In the genomic region with DNA sequence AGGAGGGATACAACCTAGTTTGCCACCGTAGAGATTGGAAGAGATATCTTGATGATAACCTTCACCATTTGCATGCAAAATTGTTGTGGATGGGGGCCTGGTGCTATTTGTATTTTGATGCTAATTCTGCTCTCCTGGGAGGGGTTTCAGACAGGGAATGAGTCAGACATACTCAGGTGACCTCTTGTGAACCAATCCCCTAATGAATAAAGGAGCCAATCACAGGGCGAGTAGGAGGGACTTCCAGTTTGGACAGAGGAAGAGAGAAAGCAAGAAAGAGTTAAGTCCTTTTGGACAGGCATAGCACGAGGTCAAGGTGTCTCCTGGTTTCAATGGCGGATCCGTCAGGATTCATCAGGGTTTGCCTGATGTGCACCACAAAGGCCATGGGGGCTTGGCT, we compare ENCODE assay signal across 27 mouse cellular contexts.
"Had no signal": no experiment of that assay in that cellular context is flagged by ENCODE, and none has a peak within 500 bp of the region (broad histone marks: within the 10 kb centered on the region; RNA-seq: fewer than 3 reads in every experiment).

No protein-coding gene starts in this region.

- ATAC-seq: hindbrain, postnatal 0 days; intestine, embryonic 16.5 days had no signal

- H3K36me3 ChIP-seq: heart, embryonic 10.5 days; heart, embryonic 12.5 days; hindbrain, embryonic 10.5 days; hindbrain, embryonic 12.5 days; hindbrain, embryonic 15.5 days; kidney, embryonic 15.5 days; limb, embryonic 12.5 days; liver, embryonic 13.5 days had no signal

- H3K27me3 ChIP-seq: heart, embryonic 12.5 days; hindbrain, embryonic 12.5 days; hindbrain, embryonic 15.5 days; kidney, embryonic 15.5 days; limb, embryonic 12.5 days; liver, embryonic 13.5 days had no signal

- DNase-seq: gastrocnemius, adult 2 months; gastrocnemius, postnatal 10 days; gastrocnemius, postnatal 25 days; heart, adult 18-20 months; heart, postnatal 10 days; heart, postnatal 4 days; kidney, adult 11 months; kidney, adult 2 months; kidney, adult 9 months; kidney, postnatal 14 days; kidney, postnatal 36 days; layer of hippocampus, adult 9-11 months; layer of hippocampus, postnatal 36 days; left cerebral cortex, postnatal 4 days; liver; liver, embryonic 13.5 days had no signal

- H3K4me3 ChIP-seq: gastrocnemius, adult 2 months; heart, embryonic 10.5 days; heart, embryonic 12.5 days; hindbrain, embryonic 10.5 days; hindbrain, embryonic 12.5 days; hindbrain, embryonic 15.5 days; kidney, embryonic 15.5 days; limb, embryonic 12.5 days; liver, embryonic 13.5 days had no signal

- H3K4me2 ChIP-seq: heart, embryonic 12.5 days; hindbrain, embryonic 12.5 days; hindbrain, embryonic 15.5 days; kidney, embryonic 15.5 days; limb, embryonic 12.5 days; liver, embryonic 11.5 days; liver, embryonic 13.5 days had no signal

- H3K27ac ChIP-seq: gastrocnemius, adult 2 months; heart, embryonic 10.5 days; hindbrain, embryonic 10.5 days; hindbrain, embryonic 12.5 days; hindbrain, embryonic 15.5 days; hindbrain, postnatal 0 days; kidney, embryonic 15.5 days; kidney, postnatal 0 days; limb, embryonic 12.5 days; liver, embryonic 13.5 days had no signal

- H3K9ac ChIP-seq: heart, embryonic 12.5 days; hindbrain, embryonic 12.5 days; hindbrain, embryonic 15.5 days; kidney, embryonic 15.5 days; limb, embryonic 12.5 days; liver, embryonic 13.5 days had no signal

- H3K4me1 ChIP-seq: heart, embryonic 12.5 days; hindbrain, embryonic 12.5 days; hindbrain, embryonic 15.5 days; limb, embryonic 12.5 days had no signal

- H3K9me3 ChIP-seq: heart, embryonic 10.5 days; heart, embryonic 12.5 days; hindbrain, embryonic 10.5 days; hindbrain, embryonic 12.5 days; hindbrain, embryonic 15.5 days; kidney, embryonic 15.5 days; limb, embryonic 12.5 days; liver, embryonic 13.5 days had no signal
